Mouse (Mus musculus): ENCODE measurements around the gene Stk39. TPM values are rescaled to one million over a fixed set of nuclear protein-coding genes. Genes with fewer than 3 reads are reported as not detected.

Stk39 gene
- polyA plus RNA-seq, 1 experiment = 3.6 TPM

DNA sequence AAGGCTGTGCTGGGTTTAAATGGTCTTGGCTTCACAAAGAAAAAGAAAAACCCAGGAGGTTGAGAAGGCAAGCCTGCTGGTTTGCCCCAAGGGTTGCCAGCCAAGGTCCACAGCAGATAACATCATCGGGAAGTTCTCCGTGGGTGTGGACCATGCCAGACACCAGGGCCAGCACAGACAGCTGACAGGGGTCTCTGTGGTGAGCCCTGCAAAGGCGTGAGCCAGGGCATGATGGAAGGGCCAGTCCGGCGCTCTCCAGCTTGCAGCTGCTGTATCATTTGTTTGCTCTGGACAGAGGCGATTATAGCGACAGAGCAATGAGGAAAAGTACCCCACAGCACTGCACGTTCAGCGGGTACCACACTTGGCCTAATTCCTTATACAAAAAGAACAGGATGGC lies 126.8 kb downstream of the Stk39 start:
- Histone ChIP-seq H3K4me1 (ENCODE audit: control insufficient read depth, insufficient read depth, low read length) (no peaks in the 10 kb centered on the region), H3K4me3 (replicated peaks; ENCODE audit: extremely low read depth, low read depth, low read length) (no peak overlapping the region)
- WGBS = 80% methylated on average over 9 of the region's 9 CpGs
- DNase-seq = no peak
- TF ChIP-seq POLR2A (IDR thresholded peaks at IDR 0.05; ENCODE audit: borderline replicate concordance, extremely low read depth, low read depth, low read length) = no peak
- TF ChIP-seq CTCF (IDR thresholded peaks at IDR 0.05; ENCODE audit: insufficient read depth, low read length) = no peak

DNA sequence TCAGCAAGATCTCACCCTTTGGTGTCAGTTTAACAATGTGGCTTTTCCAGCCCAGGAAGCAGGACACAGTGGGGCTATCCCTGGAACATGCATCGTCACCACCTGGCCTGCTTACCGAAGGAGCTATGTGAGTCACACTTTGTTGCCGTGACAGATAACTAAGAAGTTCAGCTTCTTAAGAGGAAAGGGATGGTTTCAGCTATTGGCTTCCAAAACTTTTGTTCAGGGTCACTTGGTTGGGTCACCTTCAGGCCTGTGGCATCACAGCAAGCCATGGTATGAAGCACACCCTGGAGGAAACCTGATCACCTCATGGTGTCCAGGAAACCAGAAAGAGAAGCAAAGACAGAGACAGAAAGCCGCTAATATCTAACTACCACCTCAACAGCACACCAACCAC lies 128.3 kb downstream of the Stk39 start:
- TF ChIP-seq CTCF (IDR thresholded peaks at IDR 0.05; ENCODE audit: insufficient read depth, low read length) (no peak), POLR2A (IDR thresholded peaks at IDR 0.05; ENCODE audit: borderline replicate concordance, extremely low read depth, low read depth, low read length) (no peak)
- H3K4me1 ChIP-seq (ENCODE audit: control insufficient read depth, insufficient read depth, low read length) = no peaks in the 10 kb centered on the region
- WGBS = 92% methylated on average over 4 of the region's 4 CpGs

DNA sequence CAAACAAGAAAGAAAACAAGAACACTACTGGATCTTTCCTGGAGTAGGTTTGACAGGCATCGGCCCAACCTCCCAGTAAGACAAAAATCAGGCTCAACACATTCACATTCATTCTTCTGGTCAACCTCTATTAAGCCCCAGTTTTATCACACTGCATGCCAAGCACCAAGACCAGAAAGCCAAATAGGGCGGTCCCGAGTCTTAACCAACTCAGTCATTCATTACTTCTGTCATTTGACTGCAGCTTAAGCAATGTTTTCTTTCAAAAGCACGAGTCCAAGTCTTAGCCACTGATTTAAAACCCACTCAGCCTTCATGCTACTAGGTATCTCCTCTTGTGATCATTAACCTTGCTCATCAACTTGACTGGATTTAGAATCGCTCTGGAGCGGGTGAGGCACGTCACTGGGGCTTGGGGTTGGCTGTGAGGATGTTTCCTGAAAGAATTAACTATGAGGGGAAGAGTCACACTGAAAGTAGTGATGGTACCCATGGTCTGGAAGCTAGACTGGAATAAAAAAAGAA lies 129.9 kb downstream of the Stk39 start:
- Histone ChIP-seq H3K4me3 (replicated peaks; ENCODE audit: extremely low read depth, low read depth, low read length) (no peak overlapping the region), H3K4me1 (ENCODE audit: control insufficient read depth, insufficient read depth, low read length) (no peaks in the 10 kb centered on the region)
- no peak for TF ChIP-seq POLR2A (IDR thresholded peaks at IDR 0.05; ENCODE audit: borderline replicate concordance, extremely low read depth, low read depth, low read length)
- no peak for TF ChIP-seq CTCF (IDR thresholded peaks at IDR 0.05; ENCODE audit: insufficient read depth, low read length)
- WGBS = 82% methylated on average over 7 of the region's 7 CpGs
- no peak for DNase-seq

More for the DNA sequence above, 128.3 kb downstream of the Stk39 start:
- no peak overlapping the region for H3K4me3 ChIP-seq (replicated peaks; ENCODE audit: extremely low read depth, low read depth, low read length)
- DNase-seq = no peak

DNA sequence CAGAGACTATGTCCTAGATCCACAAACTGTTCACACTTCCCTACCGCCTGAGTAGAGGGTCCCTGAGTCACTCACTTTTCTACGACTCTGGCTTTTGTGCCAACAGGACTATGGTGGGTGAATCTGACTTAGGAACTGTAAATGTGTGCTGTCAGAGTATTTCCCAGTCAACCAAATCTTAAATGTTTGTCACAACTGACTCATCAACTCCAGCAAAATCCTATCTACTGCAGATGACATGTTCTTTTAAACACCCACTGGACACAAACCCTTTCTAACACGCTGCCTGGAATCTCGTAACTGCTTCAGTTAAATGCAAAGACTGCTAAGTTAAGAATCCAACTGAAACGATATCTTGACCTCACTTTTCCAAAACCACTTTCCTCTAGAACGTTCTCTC lies 135.2 kb downstream of the Stk39 start:
- 83% methylated on average over 6 of the region's 6 CpGs for WGBS
- no peak overlapping the region for H3K4me3 ChIP-seq (replicated peaks; ENCODE audit: extremely low read depth, low read depth, low read length)
- TF ChIP-seq POLR2A (IDR thresholded peaks at IDR 0.05; ENCODE audit: borderline replicate concordance, extremely low read depth, low read depth, low read length) (no peak), CTCF (IDR thresholded peaks at IDR 0.05; ENCODE audit: insufficient read depth, low read length) (no peak)
- H3K4me1 ChIP-seq (ENCODE audit: control insufficient read depth, insufficient read depth, low read length) = no peaks in the 10 kb centered on the region
- no peak for DNase-seq

DNA sequence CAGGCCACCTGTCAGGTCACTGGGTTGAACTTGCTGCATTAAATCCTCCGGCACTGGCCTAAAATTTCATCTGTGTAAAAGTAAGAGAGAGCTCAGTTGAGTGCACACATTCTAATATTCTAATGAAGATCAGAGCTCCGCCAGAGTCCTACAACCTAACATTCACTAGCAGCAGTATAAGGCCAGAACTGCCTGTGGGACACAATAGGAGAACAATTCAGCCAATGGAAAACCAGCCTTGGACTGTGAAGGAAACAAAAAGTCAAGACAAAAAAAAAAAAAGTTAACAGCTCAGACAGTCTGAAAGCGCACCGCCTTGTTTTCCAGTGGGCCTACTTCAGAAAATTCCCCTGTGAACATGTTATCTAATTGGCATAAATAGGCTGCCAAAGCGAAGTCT lies 137.1 kb downstream of the Stk39 start:
- WGBS = 87% methylated on average over 5 of the region's 5 CpGs
- no peak for DNase-seq
- no peak for TF ChIP-seq CTCF (IDR thresholded peaks at IDR 0.05; ENCODE audit: insufficient read depth, low read length)
- TF ChIP-seq POLR2A (IDR thresholded peaks at IDR 0.05; ENCODE audit: borderline replicate concordance, extremely low read depth, low read depth, low read length) = no peak
- Histone ChIP-seq H3K4me3 (replicated peaks; ENCODE audit: extremely low read depth, low read depth, low read length) (no peak overlapping the region), H3K4me1 (ENCODE audit: control insufficient read depth, insufficient read depth, low read length) (no peaks in the 10 kb centered on the region)

DNA sequence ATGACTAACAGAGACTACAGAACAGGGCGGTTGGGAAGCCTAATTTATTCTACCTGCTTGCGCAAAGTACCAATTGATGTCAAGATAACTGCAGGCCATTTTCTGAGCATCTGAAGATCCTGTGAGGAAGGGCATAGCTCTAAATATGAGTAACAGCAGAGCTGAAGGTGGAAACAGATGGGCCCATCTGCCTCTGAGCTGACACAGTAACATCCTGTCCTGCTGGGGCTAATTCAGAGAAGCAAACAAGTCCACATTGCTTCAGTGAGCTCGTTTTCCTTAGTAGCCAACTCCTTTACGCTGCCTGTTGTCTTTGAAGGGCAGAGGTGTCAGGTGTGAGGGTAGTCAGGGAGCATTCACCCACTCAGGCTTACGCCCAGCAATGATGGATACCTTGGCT lies 146.8 kb downstream of the Stk39 start:
- WGBS = 76% methylated on average over 5 of the region's 5 CpGs
- TF ChIP-seq CTCF (IDR thresholded peaks at IDR 0.05; ENCODE audit: insufficient read depth, low read length) = no peak
- no peak for TF ChIP-seq POLR2A (IDR thresholded peaks at IDR 0.05; ENCODE audit: borderline replicate concordance, extremely low read depth, low read depth, low read length)
- DNase-seq = no peak
- no peaks in the 10 kb centered on the region for H3K4me1 ChIP-seq (ENCODE audit: control insufficient read depth, insufficient read depth, low read length)
- H3K4me3 ChIP-seq (replicated peaks; ENCODE audit: extremely low read depth, low read depth, low read length) = no peak overlapping the region

DNA sequence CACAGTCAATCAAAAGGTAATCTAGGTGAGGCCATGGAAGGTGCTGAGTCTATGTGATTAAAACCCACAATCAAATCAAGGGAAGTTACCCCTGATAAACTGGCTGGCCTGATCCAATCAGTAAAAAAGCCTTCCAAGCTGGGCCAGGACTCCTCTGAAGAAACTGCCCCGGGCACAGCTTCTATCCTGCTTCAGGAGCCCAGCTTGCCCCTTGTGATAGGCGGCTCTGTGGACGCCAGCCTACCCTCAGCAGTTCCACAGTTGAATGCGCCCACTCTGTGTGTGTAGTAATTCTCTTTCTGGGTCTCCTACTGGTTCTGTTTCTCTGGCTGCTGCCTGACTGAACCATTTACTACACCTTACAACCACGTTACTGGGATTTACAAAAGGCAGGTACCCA lies 150.8 kb downstream of the Stk39 start:
- TF ChIP-seq CTCF (IDR thresholded peaks at IDR 0.05; ENCODE audit: insufficient read depth, low read length) = no peak
- TF ChIP-seq POLR2A (IDR thresholded peaks at IDR 0.05; ENCODE audit: borderline replicate concordance, extremely low read depth, low read depth, low read length) = no peak
- DNase-seq = no peak
- Histone ChIP-seq H3K4me1 (ENCODE audit: control insufficient read depth, insufficient read depth, low read length) (no peaks in the 10 kb centered on the region), H3K4me3 (replicated peaks; ENCODE audit: extremely low read depth, low read depth, low read length) (no peak overlapping the region)
- WGBS = 82% methylated on average over 5 of the region's 5 CpGs

DNA sequence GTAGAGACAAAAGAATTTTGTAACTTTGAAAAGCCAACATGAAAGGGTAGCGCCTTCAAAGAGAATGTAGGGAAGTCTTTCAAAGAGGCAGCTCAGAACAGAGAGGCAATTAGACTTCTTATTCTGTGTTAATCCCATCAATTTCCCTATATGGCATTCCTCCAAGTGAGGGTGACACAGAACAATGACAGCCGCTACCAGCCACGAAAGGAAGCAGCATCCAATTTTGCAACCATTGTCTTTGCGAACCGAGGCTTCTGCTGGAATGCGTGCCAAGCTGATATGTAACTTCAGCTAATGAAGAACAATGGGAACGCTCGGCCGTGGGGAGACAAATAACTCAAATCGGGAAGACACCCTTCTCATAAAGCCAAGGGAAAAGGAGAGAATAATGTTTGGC lies 151.4 kb downstream of the Stk39 start:
- WGBS = 31% methylated on average over 10 of the region's 10 CpGs
- no peaks in the 10 kb centered on the region for H3K4me1 ChIP-seq (ENCODE audit: control insufficient read depth, insufficient read depth, low read length)
- no peak overlapping the region for H3K4me3 ChIP-seq (replicated peaks; ENCODE audit: extremely low read depth, low read depth, low read length)
- TF ChIP-seq POLR2A (IDR thresholded peaks at IDR 0.05; ENCODE audit: borderline replicate concordance, extremely low read depth, low read depth, low read length) (no peak), CTCF (IDR thresholded peaks at IDR 0.05; ENCODE audit: insufficient read depth, low read length) (no peak)
- no peak for DNase-seq

DNA sequence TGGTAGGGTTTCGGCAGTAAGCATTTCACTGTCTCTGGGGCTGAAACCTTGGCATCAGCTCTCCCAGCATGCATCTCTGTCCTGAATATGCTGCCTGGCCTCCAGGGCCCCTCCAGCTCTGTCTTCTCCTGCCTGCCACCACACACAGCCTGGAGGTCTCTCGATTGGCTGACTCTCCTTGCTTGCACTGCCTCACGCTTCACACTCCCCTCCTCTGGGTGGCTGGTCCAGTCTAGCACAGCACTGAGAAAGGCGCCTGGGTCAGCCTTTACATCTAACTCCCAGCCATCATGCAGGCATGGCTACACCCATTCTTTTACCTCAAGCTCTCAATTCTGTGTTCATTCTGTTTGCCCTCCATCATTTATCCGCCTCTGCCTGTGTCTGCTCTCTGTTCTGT lies 153.6 kb downstream of the Stk39 start:
- WGBS = 85% methylated on average over 5 of the region's 5 CpGs
- no peak for TF ChIP-seq POLR2A (IDR thresholded peaks at IDR 0.05; ENCODE audit: borderline replicate concordance, extremely low read depth, low read depth, low read length)
- TF ChIP-seq CTCF (IDR thresholded peaks at IDR 0.05; ENCODE audit: insufficient read depth, low read length) = no peak
- DNase-seq = no peak
- Histone ChIP-seq H3K4me3 (replicated peaks; ENCODE audit: extremely low read depth, low read depth, low read length) (no peak overlapping the region), H3K4me1 (ENCODE audit: control insufficient read depth, insufficient read depth, low read length) (no peaks in the 10 kb centered on the region)

DNA sequence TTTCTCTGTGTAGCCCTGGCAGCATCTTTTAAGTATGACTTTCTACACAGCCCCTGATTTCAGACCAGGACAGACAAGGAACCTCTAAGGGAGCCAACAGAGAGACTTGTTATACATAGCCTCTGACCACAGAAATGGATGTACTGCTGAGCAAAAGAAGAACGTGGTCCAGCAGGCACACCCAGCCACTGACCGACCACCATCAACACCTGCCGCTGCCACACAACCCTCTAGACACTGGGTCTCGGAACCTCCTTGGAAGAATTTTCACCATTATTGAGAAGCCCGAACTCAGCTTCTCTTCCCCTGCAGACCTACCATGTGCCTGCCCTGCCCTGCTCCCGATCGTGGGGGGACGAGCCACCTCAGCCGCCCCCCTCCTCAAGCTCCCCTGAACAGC lies 154.2 kb downstream of the Stk39 start:
- WGBS = 90% methylated on average over 9 of the region's 9 CpGs
- no peak for DNase-seq
- Histone ChIP-seq H3K4me1 (ENCODE audit: control insufficient read depth, insufficient read depth, low read length) (no peaks in the 10 kb centered on the region), H3K4me3 (replicated peaks; ENCODE audit: extremely low read depth, low read depth, low read length) (no peak overlapping the region)
- TF ChIP-seq CTCF (IDR thresholded peaks at IDR 0.05; ENCODE audit: insufficient read depth, low read length) (no peak), POLR2A (IDR thresholded peaks at IDR 0.05; ENCODE audit: borderline replicate concordance, extremely low read depth, low read depth, low read length) (no peak)

Measured in lung, adult 2 months (tissue).